Mouse (Mus musculus): ENCODE measurements around the gene Dhx8.

- TF ChIP-seq POLR2A (IDR thresholded peaks at IDR 0.05; ENCODE audit: insufficient read depth, low read length) = no peak
- TF ChIP-seq EP300 (IDR thresholded peaks at IDR 0.05; ENCODE audit: insufficient read depth, low read depth, low read length) = no peak
- TF ChIP-seq CTCF (IDR thresholded peaks at IDR 0.05; ENCODE audit: low read depth, low read length) = no peak
Measured at GRCm38 (mm10) chr11:101767326-101767725, 34.6 kb downstream of the Dhx8 start.
